Mouse (Mus musculus): Measurements from ENCODE around the gene Bend7.

DNA sequence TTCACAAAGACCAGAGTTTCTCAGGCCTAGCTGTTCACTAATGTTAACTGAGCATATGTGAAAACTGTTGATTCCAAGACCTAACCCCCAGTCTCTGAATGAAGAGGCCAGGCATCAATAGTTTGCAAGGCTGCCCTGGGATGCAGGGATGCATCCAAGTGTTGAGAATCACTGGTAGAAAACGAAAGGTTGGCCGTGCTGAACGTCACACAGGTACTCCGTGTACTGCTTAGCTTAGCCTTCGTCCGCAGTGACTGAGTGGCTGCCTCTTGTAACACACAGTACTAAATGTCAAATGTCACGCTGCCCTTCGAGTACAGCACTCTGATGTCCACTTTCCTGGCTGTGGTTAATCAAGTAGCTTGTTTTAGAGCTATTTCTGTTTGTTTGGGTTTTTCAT lies 46.0 kb upstream of the Bend7 start:
- TF ChIP-seq ZNF384 (IDR thresholded peaks at IDR 0.05; ENCODE audit: low read depth, low read length) = no peak
- TF ChIP-seq ZC3H11A (IDR thresholded peaks at IDR 0.05; ENCODE audit: borderline replicate concordance, low read depth, low read length) = no peak
- no peak for TF ChIP-seq MAFK (IDR thresholded peaks at IDR 0.05; ENCODE audit: insufficient read depth, low read depth, low read length)
- no peak for TF ChIP-seq CHD2 (IDR thresholded peaks at IDR 0.05; ENCODE audit: low read depth, low read length)
